Mouse (Mus musculus) embryonic facial prominence, embryonic 12.5 days (tissue): ENCODE data around the gene Pkn2. TPM values are rescaled to one million over a fixed set of nuclear protein-coding genes. Genes with fewer than 3 reads are reported as not detected.
A peak's percentile ranks its signal among the peaks of the same experiment; 100 is the strongest.

ENCODE experiments used
- ATAC-seq: fragments of 200-750 bp; cut with Nextera tagmentation; 2 replicates; pipeline ENCODE4 v1.8.0; 2017; ENCODE audit not compliant: insufficient number of reproducible peaks, insufficient read depth, low FRiP score, low TSS enrichment
- H3K27ac ChIP-seq: fragments of 300-500 bp; sonication (generic); 2 replicates; pipeline ENCODE4 v1.5.1; 2016; ENCODE audit warnings: mild to moderate bottlenecking
- H3K27me3 ChIP-seq: fragments of 300-500 bp; sonication (generic); 2 replicates; pipeline ENCODE4 v1.6.1; 2016; ENCODE audit warnings: mild to moderate bottlenecking, moderate library complexity
- H3K36me3 ChIP-seq: fragments of 300-500 bp; sonication (generic); 2 replicates; pipeline ENCODE4 v1.6.1; 2016; ENCODE audit warnings: mild to moderate bottlenecking
- H3K4me1 ChIP-seq: fragments of 300-500 bp; sonication (generic); 2 replicates; pipeline ENCODE4 v1.6.1; 2016
- H3K4me2 ChIP-seq: fragments of 300-500 bp; sonication (generic); replicated peaks from 2 replicates; pipeline ENCODE4 v1.6.1; 2016; ENCODE audit warnings: mild to moderate bottlenecking, moderate library complexity
- H3K4me3 ChIP-seq: fragments of 300-500 bp; sonication (generic); 2 replicates; pipeline ENCODE4 v1.5.1; 2016; ENCODE audit warnings: mild to moderate bottlenecking
- H3K9ac ChIP-seq: fragments of 300-500 bp; sonication (generic); 2 replicates; pipeline ENCODE4 v1.6.1; 2016; ENCODE audit warnings: mild to moderate bottlenecking, moderate library complexity
- H3K9me3 ChIP-seq: fragments of 300-500 bp; sonication (generic); 2 replicates; pipeline ENCODE4 v1.6.1; 2016; ENCODE audit warnings: mild to moderate bottlenecking, moderate library complexity
- WGBS: fragments of 180-500 bp; shearing (Covaris S2); methylation state at CpG from one replicate; pipeline ENCODE4 v1.1.7; 2016; 5-methylcytosine and 5-hydroxymethylcytosine counted together
- polyA plus RNA-seq: library from polyadenylated mRNA; unstranded; fragments of >200 nt; fragmentation: Nextera tagmentation; extraction: Ambion mirVana; gene quantifications from 2 replicates; pipeline ENCODE4 v1.2.1, GENCODE M21; 2016

The Pkn2 gene
- polyA plus RNA-seq, 1 experiment from 2014 or later, result 62.4 TPM

GRCm38 (mm10) chr3:142884594-142884993 is 2.8 kb upstream of the Pkn2 start:
- H3K4me3 ChIP-seq, result no peak overlapping the region
- H3K4me2 ChIP-seq, result no peak overlapping the region
- H3K9me3 ChIP-seq, result no peaks in the 10 kb centered on the region
- peaks cover 3% of the 10 kb centered on the region; the same call in 1 of the 2 replicates for H3K4me1 ChIP-seq
- H3K27ac ChIP-seq, result no peak overlapping the region
- no peaks in the 10 kb centered on the region for H3K27me3 ChIP-seq
- ATAC-seq, result no peak
- no peak overlapping the region for H3K9ac ChIP-seq
- H3K36me3 ChIP-seq, result no peaks in the 10 kb centered on the region

- ATAC-seq, result no peak; the same call in 1 of the 2 replicates
These were observed 274 bp downstream of the Pkn2 start for GRCm38 (mm10) chr3:142881589-142881871.

GRCm38 (mm10) chr3:142880790-142881588 is 815 bp downstream of the Pkn2 start:
- H3K4me2 ChIP-seq, result peak overlapping the region; percentile 56
- peak overlapping the region; percentile 97 for H3K27ac ChIP-seq
- H3K9ac ChIP-seq, result peak overlapping the region; percentile 97
- ATAC-seq, result peak; percentile 5
- WGBS, result under 1% methylated on average over 55 of the region's 72 CpGs
- H3K9me3 ChIP-seq, result no peaks in the 10 kb centered on the region
- peaks cover 6% of the 10 kb centered on the region; the same call in 1 of the 2 replicates for H3K4me1 ChIP-seq
- no peaks in the 10 kb centered on the region for H3K27me3 ChIP-seq
- H3K4me3 ChIP-seq, result peak overlapping the region; percentile 100
- H3K36me3 ChIP-seq, result no peaks in the 10 kb centered on the region

More at GRCm38 (mm10) chr3:142881589-142881871, 274 bp downstream of the Pkn2 start:
- Histone ChIP-seq H3K4me3 (peak overlapping the region; percentile 100), H3K27ac (peak overlapping the region; percentile 97), H3K36me3 (no peaks in the 10 kb centered on the region), H3K27me3 (no peaks in the 10 kb centered on the region), H3K4me1 (peaks cover 6% of the 10 kb centered on the region; the same call in 1 of the 2 replicates), H3K4me2 (peak overlapping the region; percentile 56), H3K9ac (peak overlapping the region; percentile 97), H3K9me3 (no peaks in the 10 kb centered on the region)
- WGBS, result under 1% methylated on average over 40 of the region's 40 CpGs

GRCm38 (mm10) chr3:142863236-142863635 is 18.6 kb downstream of the Pkn2 start:
- no peaks in the 10 kb centered on the region for H3K4me1 ChIP-seq
- H3K27ac ChIP-seq, result no peak overlapping the region
- no peak overlapping the region for H3K4me2 ChIP-seq
- 91% methylated on average over 2 of the region's 2 CpGs for WGBS
- H3K4me3 ChIP-seq, result no peak overlapping the region
- ATAC-seq, result no peak
- H3K36me3 ChIP-seq, result no peaks in the 10 kb centered on the region
- no peaks in the 10 kb centered on the region for H3K27me3 ChIP-seq
- H3K9ac ChIP-seq, result no peak overlapping the region
- H3K9me3 ChIP-seq, result no peaks in the 10 kb centered on the region

GRCm38 (mm10) chr3:142856832-142857231 is 25.0 kb downstream of the Pkn2 start:
- H3K9ac ChIP-seq, result no peak overlapping the region
- H3K4me1 ChIP-seq, result no peaks in the 10 kb centered on the region
- H3K27me3 ChIP-seq, result no peaks in the 10 kb centered on the region
- H3K9me3 ChIP-seq, result no peaks in the 10 kb centered on the region
- no peaks in the 10 kb centered on the region for H3K36me3 ChIP-seq
- ATAC-seq, result no peak
- no peak overlapping the region for H3K27ac ChIP-seq
- H3K4me3 ChIP-seq, result no peak overlapping the region
- H3K4me2 ChIP-seq, result no peak overlapping the region
- 75% methylated on average over 3 of the region's 3 CpGs for WGBS

- Histone ChIP-seq H3K36me3 (0 out of 2 replicates have a peak, but pooled peaks cover 2% of the 10 kb centered on the region), H3K4me1 (no peaks in the 10 kb centered on the region), H3K9ac (no peak overlapping the region), H3K27ac (no peak overlapping the region), H3K9me3 (no peaks in the 10 kb centered on the region), H3K4me2 (no peak overlapping the region), H3K27me3 (no peaks in the 10 kb centered on the region), H3K4me3 (no peak overlapping the region)
- no peak for ATAC-seq
- WGBS, result 64% methylated on average over 4 of the region's 4 CpGs
These were observed 25.8 kb downstream of the Pkn2 start for GRCm38 (mm10) chr3:142855961-142856472.

GRCm38 (mm10) chr3:142852911-142853310 is 28.9 kb downstream of the Pkn2 start:
- no peak overlapping the region for H3K27ac ChIP-seq
- 94% methylated on average over 3 of the region's 3 CpGs for WGBS
- no peak for ATAC-seq

GRCm38 (mm10) chr3:142851631-142852030 is 30.2 kb downstream of the Pkn2 start:
- no peak overlapping the region for H3K27ac ChIP-seq
- H3K9ac ChIP-seq, result no peak overlapping the region
- no peaks in the 10 kb centered on the region for H3K4me1 ChIP-seq
- no peak overlapping the region for H3K4me3 ChIP-seq
- no peak overlapping the region for H3K4me2 ChIP-seq
- ATAC-seq, result no peak
- 0 out of 2 replicates have a peak, but pooled peaks cover 3% of the 10 kb centered on the region for H3K36me3 ChIP-seq
- H3K9me3 ChIP-seq, result no peaks in the 10 kb centered on the region
- 81% methylated on average over 3 of the region's 3 CpGs for WGBS
- H3K27me3 ChIP-seq, result no peaks in the 10 kb centered on the region

More at GRCm38 (mm10) chr3:142852911-142853310, 28.9 kb downstream of the Pkn2 start:
- no peaks in the 10 kb centered on the region for H3K4me1 ChIP-seq
- 0 out of 2 replicates have a peak, but pooled peaks cover 3% of the 10 kb centered on the region for H3K36me3 ChIP-seq
- no peaks in the 10 kb centered on the region for H3K9me3 ChIP-seq
- no peaks in the 10 kb centered on the region for H3K27me3 ChIP-seq
- no peak overlapping the region for H3K4me2 ChIP-seq
- no peak overlapping the region for H3K4me3 ChIP-seq
- H3K9ac ChIP-seq, result no peak overlapping the region

GRCm38 (mm10) chr3:142839961-142840360 is 41.8 kb downstream of the Pkn2 start:
- Histone ChIP-seq H3K4me3 (no peak overlapping the region), H3K27me3 (no peaks in the 10 kb centered on the region), H3K9me3 (no peaks in the 10 kb centered on the region), H3K36me3 (no peaks in the 10 kb centered on the region), H3K4me1 (no peaks in the 10 kb centered on the region), H3K4me2 (no peak overlapping the region), H3K27ac (no peak overlapping the region), H3K9ac (no peak overlapping the region)
- no peak for ATAC-seq
- WGBS, result 70% methylated on average over 4 of the region's 4 CpGs

DNA sequence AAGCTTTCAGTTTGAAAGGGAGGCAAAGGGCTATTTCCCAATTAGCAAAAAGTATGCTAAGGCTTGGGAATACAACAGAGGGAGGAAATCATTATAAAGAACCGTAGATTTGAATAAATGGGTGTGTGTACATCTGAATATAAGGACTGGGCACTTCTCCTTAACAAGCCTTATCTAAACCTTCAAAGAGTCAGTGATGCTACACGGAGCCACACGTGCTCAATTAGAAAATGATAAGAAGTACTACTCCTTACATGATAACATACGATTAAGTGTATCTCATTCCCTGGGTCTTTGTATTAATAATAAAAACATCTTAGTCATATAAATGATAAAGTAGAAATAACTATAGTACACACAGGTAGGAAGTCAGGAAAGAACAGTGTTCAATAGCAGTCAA is 47.0 kb downstream of the Pkn2 start:
- Histone ChIP-seq H3K27me3 (no peaks in the 10 kb centered on the region), H3K4me3 (no peak overlapping the region), H3K9ac (no peak overlapping the region), H3K9me3 (no peaks in the 10 kb centered on the region), H3K4me2 (no peak overlapping the region), H3K27ac (no peak overlapping the region), H3K36me3 (no peaks in the 10 kb centered on the region), H3K4me1 (no peaks in the 10 kb centered on the region)
- 95% methylated on average over 4 of the region's 4 CpGs for WGBS
- no peak for ATAC-seq

DNA sequence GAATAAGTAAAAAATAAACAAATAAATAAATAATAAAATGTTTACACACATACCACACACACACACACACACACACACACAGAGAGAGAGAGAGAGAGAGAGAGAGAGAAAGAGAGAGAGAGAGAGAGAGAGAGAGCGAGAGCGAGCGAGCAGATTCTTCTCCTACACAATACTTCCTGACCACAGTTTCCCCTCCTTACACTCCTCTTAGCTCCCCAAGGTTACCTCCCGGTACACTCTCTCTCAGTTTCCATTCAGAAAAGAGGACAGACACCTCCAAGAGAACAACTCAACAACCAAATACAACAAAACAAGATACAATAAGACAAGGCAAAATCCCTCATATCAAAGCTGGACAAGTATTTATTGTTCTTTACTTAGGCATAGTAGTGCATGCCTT is 47.8 kb downstream of the Pkn2 start:
- H3K27ac ChIP-seq, result no peak overlapping the region
- no peaks in the 10 kb centered on the region for H3K9me3 ChIP-seq
- H3K36me3 ChIP-seq, result no peaks in the 10 kb centered on the region
- H3K4me3 ChIP-seq, result no peak overlapping the region
- H3K27me3 ChIP-seq, result no peaks in the 10 kb centered on the region
- H3K9ac ChIP-seq, result no peak overlapping the region
- no peaks in the 10 kb centered on the region for H3K4me1 ChIP-seq
- no peak overlapping the region for H3K4me2 ChIP-seq
- WGBS, result 93% methylated on average over 4 of the region's 4 CpGs
- no peak for ATAC-seq

DNA sequence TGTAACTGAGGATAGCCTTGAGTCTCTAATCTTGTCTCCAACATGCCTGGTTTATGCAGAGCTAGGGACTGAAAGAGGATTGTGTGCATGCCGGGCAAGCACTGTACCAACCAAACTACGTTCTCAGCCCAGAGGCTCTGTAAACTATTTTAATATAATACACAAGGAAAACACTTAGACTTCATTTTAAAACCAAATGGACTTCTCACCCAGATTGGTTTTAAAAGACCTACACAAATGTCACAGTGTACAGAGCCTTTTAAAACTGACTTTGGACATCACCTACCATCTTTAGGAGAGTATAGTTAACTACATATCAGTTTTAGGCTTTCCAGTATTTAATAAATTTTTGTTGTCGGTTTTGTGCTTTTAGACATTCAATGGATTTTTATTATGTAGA is 48.9 kb downstream of the Pkn2 start:
- no peak for ATAC-seq
- Histone ChIP-seq H3K4me1 (no peaks in the 10 kb centered on the region), H3K4me2 (no peak overlapping the region), H3K27ac (no peak overlapping the region), H3K27me3 (no peaks in the 10 kb centered on the region), H3K36me3 (peaks cover 7% of the 10 kb centered on the region; the same call in 1 of the 2 replicates), H3K9me3 (no peaks in the 10 kb centered on the region), H3K4me3 (no peak overlapping the region), H3K9ac (no peak overlapping the region)
- WGBS, result 92% methylated on average over 3 of the region's 3 CpGs
